Mouse (Mus musculus) hindbrain, postnatal 0 days (tissue): ENCODE results near the gene Tnrc6c. TPM values are rescaled to one million over a fixed set of nuclear protein-coding genes. Genes with fewer than 3 reads are reported as not detected.

Experiments used
- ATAC-seq: fragments of 200-750 bp; cut with Nextera tagmentation; 2 replicates; pipeline ENCODE4 v1.8.0; 2017; ENCODE audit warnings: mild to moderate bottlenecking, moderate TSS enrichment, moderate library complexity
- DNase-seq: peaks from one replicate; pipeline ENCODE4 v3.0.0-alpha.2; 2015; ENCODE audit warnings: low spot score
- H3K27ac ChIP-seq: fragments of 300-500 bp; sonication (generic); 2 replicates; pipeline ENCODE4 v1.5.1; 2014; ENCODE audit warnings: mild to moderate bottlenecking
- H3K27me3 ChIP-seq: fragments of 300-500 bp; sonication (generic); 2 replicates; pipeline ENCODE4 v1.6.1; 2014; ENCODE audit warnings: low read length, mixed read lengths; ENCODE audit not compliant: insufficient read depth
- H3K36me3 ChIP-seq: fragments of 300-500 bp; sonication (generic); 2 replicates; pipeline ENCODE4 v1.6.1; 2014; ENCODE audit warnings: low read length, mixed read lengths; ENCODE audit not compliant: insufficient read depth
- H3K4me1 ChIP-seq: fragments of 300-500 bp; sonication (generic); 2 replicates; pipeline ENCODE4 v1.6.1; 2014; ENCODE audit warnings: antibody characterized with exemption, low read length, mixed read lengths; ENCODE audit not compliant: insufficient read depth
- H3K4me2 ChIP-seq: fragments of 300-500 bp; sonication (generic); 2 replicates; pipeline ENCODE4 v1.6.1; 2014; ENCODE audit warnings: low read depth, mild to moderate bottlenecking, low read length, moderate library complexity, mixed read lengths
- H3K4me3 ChIP-seq: fragments of 300-500 bp; sonication (generic); 2 replicates; pipeline ENCODE4 v1.5.1; 2014; ENCODE audit warnings: low read length
- H3K9ac ChIP-seq: fragments of 300-500 bp; sonication (generic); replicated peaks from 2 replicates; pipeline ENCODE4 v1.6.1; 2014; ENCODE audit warnings: mild to moderate bottlenecking, low read length, moderate library complexity, mixed read lengths
- H3K9me3 ChIP-seq: fragments of 300-500 bp; sonication (generic); 2 replicates; pipeline ENCODE4 v1.6.1; 2016; ENCODE audit warnings: low read length, mixed read lengths
- CTCF ChIP-seq: IDR thresholded peaks from 2 replicates; pipeline ENCODE4 v1.5.1; 2016; ENCODE audit warnings: antibody characterized with exemption, control low read depth, low read depth
- WGBS: fragments of 180-500 bp; shearing (Covaris S2); extraction: QIAGEN DNeasy Blood & Tissue Kit; methylation state at CpG from one replicate; pipeline ENCODE4 v1.1.7; 2014; 5-methylcytosine and 5-hydroxymethylcytosine counted together
- polyA plus RNA-seq: library from polyadenylated mRNA; unstranded; fragments of >200 nt; fragmentation: Nextera tagmentation; extraction: Ambion mirVana; gene quantifications from 2 replicates; pipeline ENCODE4 v1.2.1, GENCODE M21; 2015
- total RNA-seq: library from RNA; depleted of rRNA; stranded (reverse); fragments of >200 nt; gene quantifications from 2 replicates; pipeline ENCODE4 v1.2.3, GENCODE M21; 2014

Tnrc6c gene
- total and polyA plus RNA-seq, 2 experiments from 2014 or later, result 18.3 to 64.9 TPM

DNA sequence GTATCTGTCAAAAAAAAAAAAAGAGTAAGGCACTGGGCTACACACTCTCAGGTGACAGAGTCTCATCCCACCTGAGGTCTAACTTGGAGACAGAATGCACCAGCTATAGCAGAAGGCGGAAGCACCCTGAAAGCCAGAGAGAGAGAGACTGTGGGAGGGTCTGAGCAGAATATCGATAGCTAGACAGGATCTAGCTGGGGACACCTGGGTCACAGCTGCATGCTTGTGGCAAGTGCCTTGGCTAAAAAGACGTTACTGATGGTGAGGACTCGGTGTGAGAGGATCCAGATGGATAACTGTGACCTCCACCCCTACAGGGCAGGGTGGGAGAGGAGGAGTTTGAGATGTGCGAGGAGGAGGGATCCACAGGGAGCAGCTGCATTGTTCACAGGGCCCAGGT, 142.9 kb downstream of the Tnrc6c start:
- no peak for DNase-seq
- no peak for TF ChIP-seq CTCF
- WGBS, result 47% methylated on average over 5 of the region's 5 CpGs

GRCm38 (mm10) chr11:117797511-117798159, 143.5 kb downstream of the Tnrc6c start, which contains the start of gene 6030468B19Rik:
TSS of gene 6030468B19Rik (plus strand) at chr11:117797660.
- no peaks in the 10 kb centered on the region for H3K4me1 ChIP-seq
- H3K9me3 ChIP-seq, result no peaks in the 10 kb centered on the region
- H3K4me3 ChIP-seq, result no peak within 1 kb of the TSS
- no peak for TF ChIP-seq CTCF
- H3K27ac ChIP-seq, result no peak within 1 kb of the TSS
- no peaks in the 10 kb centered on the region for H3K36me3 ChIP-seq
- 70% methylated on average over 9 of the region's 9 CpGs for WGBS
- ATAC-seq (no peak), DNase-seq (no peak)
- no peaks in the 10 kb centered on the region for H3K27me3 ChIP-seq
- no peak within 1 kb of the TSS for H3K4me2 ChIP-seq
- no peak within 1 kb of the TSS for H3K9ac ChIP-seq

More for the DNA sequence above, 142.9 kb downstream of the Tnrc6c start:
- H3K27me3 ChIP-seq, result no peaks in the 10 kb centered on the region; the same call in 1 of the 2 replicates
- H3K4me1 ChIP-seq, result no peaks in the 10 kb centered on the region
- no peaks in the 10 kb centered on the region for H3K9me3 ChIP-seq
- no peak for ATAC-seq
- H3K4me3 ChIP-seq, result no peak overlapping the region
- H3K27ac ChIP-seq, result no peak overlapping the region
- H3K36me3 ChIP-seq, result no peaks in the 10 kb centered on the region
- H3K4me2 ChIP-seq, result no peak overlapping the region
- no peak overlapping the region for H3K9ac ChIP-seq

DNA sequence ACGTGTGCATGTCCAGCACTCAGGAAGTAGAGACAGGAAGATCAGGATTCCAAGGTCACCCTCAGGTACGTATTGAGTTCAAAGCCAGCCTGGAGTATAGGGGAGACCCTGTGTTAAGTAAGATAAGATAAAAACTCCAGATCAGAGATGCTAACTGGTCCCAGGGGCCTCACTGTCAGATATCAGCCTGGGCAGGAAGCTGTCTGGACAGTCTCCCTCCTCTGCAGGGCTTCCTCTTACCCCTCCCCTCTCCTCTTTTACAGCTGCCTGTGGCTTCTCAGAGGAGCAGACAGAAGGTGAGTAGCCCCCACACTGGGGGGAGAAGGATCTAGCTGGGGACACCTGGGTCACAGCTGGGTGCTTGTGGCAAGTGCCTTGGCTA, 144.1 kb downstream of the Tnrc6c start:
- H3K4me2 ChIP-seq, result no peak overlapping the region
- no peak overlapping the region for H3K9ac ChIP-seq
- DNase-seq (no peak), ATAC-seq (no peak)
- H3K36me3 ChIP-seq, result no peaks in the 10 kb centered on the region
- H3K4me1 ChIP-seq, result no peaks in the 10 kb centered on the region
- no peak overlapping the region for H3K4me3 ChIP-seq
- H3K27me3 ChIP-seq, result no peaks in the 10 kb centered on the region
- no peak overlapping the region for H3K27ac ChIP-seq
- H3K9me3 ChIP-seq, result no peaks in the 10 kb centered on the region
- no peak for TF ChIP-seq CTCF
- 67% methylated on average over 2 of the region's 2 CpGs for WGBS

GRCm38 (mm10) chr11:117799174-117799573, 145.1 kb downstream of the Tnrc6c start:
- no peak overlapping the region for H3K27ac ChIP-seq
- ATAC-seq (no peak), DNase-seq (no peak)
- 72% methylated on average over 5 of the region's 5 CpGs for WGBS
- TF ChIP-seq CTCF, result no peak
- no peak overlapping the region for H3K9ac ChIP-seq
- no peak overlapping the region for H3K4me3 ChIP-seq
- no peaks in the 10 kb centered on the region for H3K4me1 ChIP-seq
- H3K4me2 ChIP-seq, result no peak overlapping the region
- H3K36me3 ChIP-seq, result no peaks in the 10 kb centered on the region
- H3K27me3 ChIP-seq, result no peaks in the 10 kb centered on the region
- H3K9me3 ChIP-seq, result no peaks in the 10 kb centered on the region

GRCm38 (mm10) chr11:117800038-117800437, 145.9 kb downstream of the Tnrc6c start:
- WGBS, result 74% methylated on average over 7 of the region's 7 CpGs
- TF ChIP-seq CTCF, result no peak
- Histone ChIP-seq H3K9me3 (no peaks in the 10 kb centered on the region), H3K4me3 (no peak overlapping the region), H3K27me3 (no peaks in the 10 kb centered on the region), H3K27ac (no peak overlapping the region), H3K4me2 (no peak overlapping the region), H3K4me1 (no peaks in the 10 kb centered on the region), H3K36me3 (no peaks in the 10 kb centered on the region), H3K9ac (no peak overlapping the region)
- DNase-seq, result no peak
- ATAC-seq, result no peak

GRCm38 (mm10) chr11:117801650-117802049, 147.6 kb downstream of the Tnrc6c start:
- WGBS, result 83% methylated on average over 7 of the region's 7 CpGs
- H3K36me3 ChIP-seq, result no peaks in the 10 kb centered on the region
- no peaks in the 10 kb centered on the region for H3K9me3 ChIP-seq
- ATAC-seq (no peak), DNase-seq (no peak)
- H3K27ac ChIP-seq, result no peak overlapping the region
- no peak for TF ChIP-seq CTCF
- H3K27me3 ChIP-seq, result no peaks in the 10 kb centered on the region
- H3K9ac ChIP-seq, result no peak overlapping the region
- no peak overlapping the region for H3K4me2 ChIP-seq
- H3K4me3 ChIP-seq, result no peak overlapping the region
- H3K4me1 ChIP-seq, result no peaks in the 10 kb centered on the region

DNA sequence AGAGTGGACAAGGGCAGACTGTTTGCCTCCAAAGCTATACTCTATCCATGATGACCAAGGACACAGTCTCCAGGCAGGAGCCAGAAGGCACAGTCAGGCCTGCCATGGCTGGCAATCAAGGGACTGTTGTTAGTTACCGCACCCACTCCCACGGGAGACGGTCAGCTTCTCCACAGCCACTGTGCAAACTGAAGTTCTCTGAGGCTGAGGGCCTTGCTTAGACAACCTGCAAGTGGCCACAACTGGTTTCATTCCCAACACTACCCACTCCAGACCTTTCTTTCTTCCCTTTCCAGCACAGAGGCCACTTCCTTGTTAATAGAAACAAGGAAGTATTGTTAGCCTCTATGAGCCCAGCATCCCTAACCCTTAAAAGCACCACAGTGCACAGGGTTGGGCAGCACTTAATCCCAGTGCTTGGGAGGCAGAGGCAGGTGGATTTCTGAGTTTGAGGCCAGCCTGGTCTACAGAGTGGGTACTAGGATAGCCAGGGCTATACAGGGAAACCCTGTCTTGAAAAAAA, 149.1 kb downstream of the Tnrc6c start:
- no peaks in the 10 kb centered on the region for H3K36me3 ChIP-seq
- 97% methylated on average over 3 of the region's 3 CpGs for WGBS

More for the DNA sequence above, 149.1 kb downstream of the Tnrc6c start:
- Histone ChIP-seq H3K9ac (no peak overlapping the region), H3K27me3 (no peaks in the 10 kb centered on the region), H3K9me3 (no peaks in the 10 kb centered on the region), H3K4me3 (no peak overlapping the region), H3K4me2 (no peak overlapping the region), H3K4me1 (no peaks in the 10 kb centered on the region), H3K27ac (no peak overlapping the region)
- TF ChIP-seq CTCF, result no peak
- DNase-seq (no peak), ATAC-seq (no peak)
